Mouse (Mus musculus): ENCODE measurements around the gene Oxct1.

- TF ChIP-seq CTCF (IDR thresholded peaks at IDR 0.05) (0 out of 2 replicates have a peak, but pooled peaks have one; percentile 3), EP300 (IDR thresholded peaks at IDR 0.05; ENCODE audit: insufficient read depth, low read depth, low read length) (peak; percentile 87)
These were observed 30.5 kb upstream of the Oxct1 start, which contains the start of gene AW549877 for GRCm38 (mm10) chr15:3995448-3996266.
